Mouse (Mus musculus) hindbrain, embryonic 12.5 days (tissue): Measurements from ENCODE around the gene Fam207a. TPM values are rescaled to one million over a fixed set of nuclear protein-coding genes. Genes with fewer than 3 reads are reported as not detected.

Experiments
- ATAC-seq: fragments of 200-750 bp; cut with Nextera tagmentation; 2 replicates; pipeline ENCODE4 v1.8.0; 2017; ENCODE audit warnings: moderate TSS enrichment; ENCODE audit not compliant: low FRiP score
- H3K27ac ChIP-seq: fragments of 300-500 bp; sonication (generic); 2 replicates; pipeline ENCODE4 v1.5.1; 2016; ENCODE audit warnings: mild to moderate bottlenecking
- H3K27me3 ChIP-seq: fragments of 300-500 bp; sonication (generic); 2 replicates; pipeline ENCODE4 v1.6.1; 2016; ENCODE audit warnings: mild to moderate bottlenecking
- H3K36me3 ChIP-seq: fragments of 300-500 bp; sonication (generic); 2 replicates; pipeline ENCODE4 v1.6.1; 2016; ENCODE audit warnings: mild to moderate bottlenecking
- H3K4me1 ChIP-seq: fragments of 300-500 bp; sonication (generic); 2 replicates; pipeline ENCODE4 v1.6.1; 2016
- H3K4me2 ChIP-seq: fragments of 300-500 bp; sonication (generic); replicated peaks from 2 replicates; pipeline ENCODE4 v1.6.1; 2016; ENCODE audit warnings: mild to moderate bottlenecking
- H3K4me3 ChIP-seq: fragments of 300-500 bp; sonication (generic); 2 replicates; pipeline ENCODE4 v1.5.1; 2016; ENCODE audit warnings: mild to moderate bottlenecking
- H3K9ac ChIP-seq: fragments of 300-500 bp; sonication (generic); 2 replicates; pipeline ENCODE4 v1.6.1; 2016; ENCODE audit warnings: mild to moderate bottlenecking, moderate library complexity
- H3K9me3 ChIP-seq: fragments of 300-500 bp; sonication (generic); replicated peaks from 2 replicates; pipeline ENCODE4 v1.6.1; 2016; ENCODE audit warnings: mild to moderate bottlenecking
- WGBS: fragments of 180-500 bp; shearing (Covaris S2); methylation state at CpG from one replicate; pipeline ENCODE4 v1.1.7; 2016; 5-methylcytosine and 5-hydroxymethylcytosine counted together
- polyA plus RNA-seq: library from polyadenylated mRNA; unstranded; fragments of >200 nt; fragmentation: Nextera tagmentation; extraction: Ambion mirVana; gene quantifications from 2 replicates; pipeline ENCODE4 v1.2.1, GENCODE M21; 2016

Gene Fam207a
- polyA plus RNA-seq, 1 experiment from 2014 or later: 47.3 TPM

DNA sequence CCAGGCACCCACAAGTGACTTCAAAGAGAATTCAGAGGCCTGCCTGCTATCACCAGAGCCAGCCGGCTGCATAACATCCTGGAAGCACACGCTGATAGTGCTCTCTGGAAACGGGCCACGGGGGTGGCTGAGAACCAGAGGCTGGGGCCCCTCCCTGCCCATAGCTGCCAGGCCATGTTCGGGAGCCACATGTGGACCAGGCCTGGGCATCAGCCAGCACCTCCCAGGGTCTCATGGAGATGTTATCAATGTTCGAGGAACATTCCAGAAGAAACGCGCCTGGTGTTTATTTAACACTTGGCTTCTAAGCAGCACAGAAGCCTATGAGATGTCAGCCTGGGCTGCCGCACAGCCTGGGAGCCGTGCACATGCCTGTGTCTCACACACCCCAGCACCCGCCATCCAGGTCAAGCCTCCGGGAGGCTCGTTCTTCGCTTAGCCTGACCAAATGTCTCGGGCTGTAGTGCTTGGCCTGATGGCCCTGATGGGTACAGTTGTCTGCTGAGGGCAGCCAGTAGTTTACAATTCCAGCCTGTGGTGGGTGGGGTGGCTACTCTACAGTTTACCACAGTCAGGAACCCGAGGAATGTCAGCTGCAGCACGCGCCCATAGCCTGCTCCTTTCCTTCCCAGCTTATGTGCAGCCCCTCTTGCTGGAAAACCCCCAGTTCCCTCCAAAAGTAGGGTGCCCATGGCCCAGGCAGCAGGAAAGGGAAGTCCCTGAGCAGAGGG, 31.2 kb downstream of the Fam207a start:
- Histone ChIP-seq H3K27me3 (no peaks in the 10 kb centered on the region), H3K27ac (no peak overlapping the region), H3K9me3 (no peaks in the 10 kb centered on the region), H3K4me2 (no peak overlapping the region), H3K36me3 (peaks cover 35% of the 10 kb centered on the region), H3K9ac (no peak overlapping the region), H3K4me3 (no peak overlapping the region), H3K4me1 (no peaks in the 10 kb centered on the region)
- 64% methylated on average over 18 of the region's 18 CpGs for WGBS
- peak; percentile 27; the same call in 1 of the 2 replicates for ATAC-seq

DNA sequence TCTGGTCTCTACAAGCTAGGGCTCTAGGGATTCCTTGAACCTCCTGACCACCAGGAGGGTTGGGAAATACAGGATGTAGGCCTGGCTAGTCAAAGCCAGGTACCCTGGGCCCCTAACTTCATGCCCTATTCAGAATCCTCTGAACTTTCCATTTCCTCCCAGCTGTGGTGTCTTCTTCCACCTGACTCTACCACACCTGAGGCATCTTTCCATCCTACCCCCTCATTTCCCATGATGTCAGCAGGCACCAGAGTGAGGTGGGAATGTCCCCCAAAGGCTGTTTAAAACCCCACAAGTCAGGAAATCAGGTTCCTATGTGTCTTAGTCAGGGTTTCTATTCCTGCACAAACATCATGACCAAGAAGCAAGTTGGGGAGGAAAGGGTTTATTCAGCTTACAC, 33.8 kb downstream of the Fam207a start:
- H3K9ac ChIP-seq: no peak overlapping the region
- no peaks in the 10 kb centered on the region for H3K9me3 ChIP-seq
- H3K27ac ChIP-seq: no peak overlapping the region
- no peak for ATAC-seq
- H3K27me3 ChIP-seq: no peaks in the 10 kb centered on the region
- H3K4me1 ChIP-seq: no peaks in the 10 kb centered on the region
- H3K36me3 ChIP-seq: peaks cover 9% of the 10 kb centered on the region
- H3K4me2 ChIP-seq: no peak overlapping the region
- H3K4me3 ChIP-seq: no peak overlapping the region

DNA sequence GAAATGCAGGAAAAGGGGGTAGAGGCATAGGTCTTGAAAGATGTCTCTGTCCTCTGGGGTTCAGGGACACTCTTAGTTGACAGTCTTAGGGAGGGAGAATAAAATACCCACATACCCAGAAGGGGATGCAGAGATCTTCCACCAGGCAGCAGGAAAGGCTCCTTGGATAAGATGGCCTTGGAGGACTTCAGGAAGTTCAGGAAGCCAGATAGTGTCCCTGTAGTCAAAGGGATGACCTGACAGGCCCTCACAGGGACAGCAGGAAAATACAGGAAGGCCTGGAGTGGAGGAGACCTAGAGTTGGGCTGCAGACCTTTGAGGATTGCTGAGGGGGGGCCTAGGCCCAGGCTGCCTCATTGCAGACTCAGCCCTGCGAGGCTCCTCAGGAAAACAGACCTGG, 35.6 kb downstream of the Fam207a start:
- Histone ChIP-seq H3K27ac (no peak overlapping the region), H3K27me3 (no peaks in the 10 kb centered on the region), H3K9me3 (no peaks in the 10 kb centered on the region), H3K4me1 (no peaks in the 10 kb centered on the region), H3K4me3 (no peak overlapping the region), H3K4me2 (no peak overlapping the region), H3K36me3 (no peaks in the 10 kb centered on the region), H3K9ac (no peak overlapping the region)
- 90% methylated on average over 1 of the region's 1 CpGs for WGBS
- no peak for ATAC-seq

DNA sequence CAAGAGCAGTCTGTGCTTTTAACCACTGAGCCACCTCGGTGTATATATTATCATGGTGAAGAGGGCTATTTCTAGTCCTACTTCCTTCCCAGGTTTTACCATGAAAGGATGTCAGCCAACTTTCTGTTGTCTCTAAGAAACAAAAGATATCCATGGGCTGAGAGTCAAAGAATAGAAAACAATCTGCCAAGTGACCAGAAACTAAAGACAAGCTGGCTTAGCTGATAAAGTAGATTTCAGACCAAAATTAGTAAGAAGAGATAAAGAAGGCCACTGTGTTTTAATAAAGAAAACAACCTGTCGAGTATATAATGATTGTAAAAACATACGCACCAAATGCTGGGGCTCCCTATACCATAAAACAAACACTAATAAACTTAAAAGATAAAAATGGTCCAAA, 38.7 kb downstream of the Fam207a start:
- H3K9ac ChIP-seq: no peak overlapping the region
- H3K4me3 ChIP-seq: no peak overlapping the region
- no peak overlapping the region for H3K4me2 ChIP-seq
- WGBS: 89% methylated on average over 3 of the region's 3 CpGs
- no peaks in the 10 kb centered on the region for H3K4me1 ChIP-seq
- no peaks in the 10 kb centered on the region for H3K9me3 ChIP-seq
- H3K36me3 ChIP-seq: no peaks in the 10 kb centered on the region
- no peak for ATAC-seq
- no peak overlapping the region for H3K27ac ChIP-seq
- no peaks in the 10 kb centered on the region for H3K27me3 ChIP-seq

DNA sequence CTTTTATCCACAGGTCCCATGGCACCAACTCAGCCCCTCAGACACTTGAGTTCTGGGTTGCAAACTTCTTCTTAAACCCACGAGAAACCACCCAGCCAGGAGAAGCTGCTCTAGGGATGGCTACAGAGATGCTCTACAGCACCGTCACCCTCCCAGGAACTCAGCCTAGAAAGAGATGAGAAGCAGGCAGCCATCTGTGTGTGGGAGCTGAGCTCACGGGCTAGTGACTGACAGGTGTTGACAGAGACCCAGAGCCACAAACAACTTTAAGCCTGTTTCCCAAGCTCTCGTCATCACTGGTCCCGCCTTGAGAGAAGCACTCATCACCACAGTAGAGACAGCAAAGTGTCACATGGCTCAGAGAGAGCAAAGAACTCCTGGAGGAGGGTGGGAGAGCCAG, 43.4 kb downstream of the Fam207a start:
- Histone ChIP-seq H3K9me3 (no peaks in the 10 kb centered on the region), H3K4me1 (no peaks in the 10 kb centered on the region), H3K27ac (no peak overlapping the region), H3K4me3 (no peak overlapping the region), H3K36me3 (no peaks in the 10 kb centered on the region), H3K27me3 (no peaks in the 10 kb centered on the region), H3K4me2 (no peak overlapping the region), H3K9ac (no peak overlapping the region)
- WGBS: 65% methylated on average over 5 of the region's 5 CpGs
- ATAC-seq: no peak

DNA sequence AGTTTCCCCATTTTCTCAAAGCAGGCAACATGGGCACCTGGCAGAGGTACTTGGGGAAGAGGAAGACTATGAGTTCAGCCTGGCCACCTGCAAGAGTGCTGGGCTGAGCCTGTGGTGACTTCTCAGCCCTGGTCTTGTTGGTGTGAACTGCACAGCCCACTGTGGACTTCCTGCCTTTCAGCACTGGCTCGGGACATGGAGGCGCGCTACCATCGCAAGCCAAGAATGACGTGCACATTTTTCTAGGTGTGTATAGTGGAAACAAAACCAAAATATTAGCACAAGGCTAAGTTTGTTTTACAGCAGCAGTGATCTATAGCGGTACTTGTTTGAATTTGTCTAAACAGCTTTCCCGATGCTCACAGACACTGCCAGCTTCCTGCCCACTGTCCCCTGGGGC, 44.1 kb downstream of the Fam207a start:
- H3K4me3 ChIP-seq: no peak overlapping the region
- no peak overlapping the region for H3K27ac ChIP-seq
- H3K4me2 ChIP-seq: no peak overlapping the region
- H3K9me3 ChIP-seq: no peaks in the 10 kb centered on the region
- no peak overlapping the region for H3K9ac ChIP-seq
- no peak for ATAC-seq
- WGBS: 78% methylated on average over 7 of the region's 7 CpGs
- H3K36me3 ChIP-seq: no peaks in the 10 kb centered on the region
- no peaks in the 10 kb centered on the region for H3K27me3 ChIP-seq
- H3K4me1 ChIP-seq: no peaks in the 10 kb centered on the region

DNA sequence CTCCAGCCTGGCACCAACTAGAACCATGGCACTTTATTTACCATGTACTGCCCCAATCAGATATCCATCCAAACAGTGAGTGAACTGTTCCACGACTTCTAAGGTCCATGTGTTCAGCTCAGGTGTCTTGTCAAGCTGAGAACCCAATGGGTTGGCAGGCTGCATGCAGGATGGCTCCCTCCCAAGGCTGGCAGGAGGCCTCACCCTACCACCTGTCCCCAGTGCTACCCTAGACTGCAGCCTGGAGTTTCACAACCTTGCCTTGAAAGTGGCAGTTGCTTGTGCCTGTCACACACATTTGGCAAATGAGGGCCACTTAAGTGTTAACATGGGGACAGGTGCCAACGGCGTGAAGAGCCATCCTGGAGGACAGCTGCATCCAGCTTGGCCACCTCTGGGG, 44.8 kb downstream of the Fam207a start:
- no peaks in the 10 kb centered on the region for H3K27me3 ChIP-seq
- H3K27ac ChIP-seq: no peak overlapping the region
- ATAC-seq: no peak
- no peak overlapping the region for H3K4me2 ChIP-seq
- no peaks in the 10 kb centered on the region for H3K36me3 ChIP-seq
- no peaks in the 10 kb centered on the region for H3K4me1 ChIP-seq
- H3K9ac ChIP-seq: no peak overlapping the region
- no peak overlapping the region for H3K4me3 ChIP-seq
- no peaks in the 10 kb centered on the region for H3K9me3 ChIP-seq
- WGBS: 87% methylated on average over 3 of the region's 3 CpGs

DNA sequence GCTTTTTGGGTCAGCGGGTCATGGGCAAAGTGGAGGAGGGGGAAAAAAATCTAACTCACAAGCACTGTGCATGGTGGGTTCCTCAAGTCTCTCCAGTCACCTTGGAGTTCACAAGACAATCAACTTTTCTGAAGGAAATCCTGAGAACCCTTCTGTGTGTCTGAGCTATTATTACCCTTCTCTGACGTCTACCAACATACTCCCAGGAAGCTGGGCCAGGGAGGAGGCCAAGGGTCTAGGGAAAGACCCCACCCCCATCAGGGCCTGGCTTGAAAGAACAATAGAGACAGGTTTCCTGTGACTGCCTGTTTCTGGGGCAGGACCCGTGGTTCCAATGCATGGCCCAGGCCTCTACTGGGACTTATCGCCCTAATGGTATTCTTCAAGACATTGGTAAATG, 46.9 kb downstream of the Fam207a start:
- Histone ChIP-seq H3K27me3 (no peaks in the 10 kb centered on the region), H3K4me1 (no peaks in the 10 kb centered on the region), H3K9ac (no peak overlapping the region), H3K4me2 (no peak overlapping the region), H3K9me3 (no peaks in the 10 kb centered on the region), H3K4me3 (no peak overlapping the region), H3K36me3 (no peaks in the 10 kb centered on the region), H3K27ac (no peak overlapping the region)
- ATAC-seq: no peak
- WGBS: 66% methylated on average over 4 of the region's 4 CpGs

DNA sequence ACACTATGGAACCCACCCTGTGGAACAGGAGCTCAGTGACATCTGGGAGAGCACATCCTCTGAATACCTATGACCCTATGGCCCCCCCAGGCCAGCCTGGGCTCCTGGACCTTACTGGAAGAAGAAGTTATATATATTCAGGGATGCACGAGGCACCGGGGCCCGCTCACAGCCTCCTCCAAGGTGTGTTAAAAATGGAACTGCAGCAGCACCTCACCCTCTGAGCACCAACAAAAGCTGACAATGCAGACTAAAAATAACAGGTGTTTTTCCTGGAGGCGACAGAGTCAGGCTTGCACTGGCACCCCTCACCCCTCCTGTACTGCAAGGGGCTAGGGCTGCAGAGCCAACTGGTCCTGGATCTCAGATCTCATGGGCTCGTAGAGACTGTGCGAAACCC, 48.2 kb downstream of the Fam207a start:
- Histone ChIP-seq H3K4me1 (no peaks in the 10 kb centered on the region), H3K4me2 (no peak overlapping the region), H3K27me3 (no peaks in the 10 kb centered on the region), H3K4me3 (no peak overlapping the region), H3K36me3 (no peaks in the 10 kb centered on the region), H3K27ac (no peak overlapping the region), H3K9ac (no peak overlapping the region), H3K9me3 (no peaks in the 10 kb centered on the region)
- WGBS: 85% methylated on average over 6 of the region's 6 CpGs
- ATAC-seq: no peak

DNA sequence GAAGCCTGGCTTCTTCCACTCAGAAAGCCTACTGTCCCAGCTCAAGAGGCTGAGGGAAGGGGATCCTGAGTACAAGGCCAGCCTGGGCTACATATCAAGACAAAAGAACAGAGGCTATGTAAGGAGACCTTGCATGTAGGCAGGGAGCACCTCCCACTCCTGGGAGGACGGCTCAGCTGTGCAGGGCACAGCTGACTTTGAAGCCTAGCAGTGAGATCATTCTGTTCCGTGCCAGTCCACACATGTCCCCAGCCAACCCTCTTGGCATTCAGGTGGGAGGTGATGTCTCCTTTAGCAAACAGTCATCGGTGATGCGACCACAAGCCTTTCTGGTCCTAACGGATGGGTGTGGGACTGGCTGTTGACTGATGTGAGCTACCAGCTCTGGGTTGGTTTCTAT, 49.7 kb downstream of the Fam207a start:
- WGBS: 87% methylated on average over 5 of the region's 5 CpGs
- Histone ChIP-seq H3K4me2 (no peak overlapping the region), H3K9ac (no peak overlapping the region), H3K27ac (no peak overlapping the region), H3K9me3 (no peaks in the 10 kb centered on the region), H3K4me1 (no peaks in the 10 kb centered on the region), H3K4me3 (no peak overlapping the region), H3K36me3 (no peaks in the 10 kb centered on the region), H3K27me3 (no peaks in the 10 kb centered on the region)
- no peak for ATAC-seq

DNA sequence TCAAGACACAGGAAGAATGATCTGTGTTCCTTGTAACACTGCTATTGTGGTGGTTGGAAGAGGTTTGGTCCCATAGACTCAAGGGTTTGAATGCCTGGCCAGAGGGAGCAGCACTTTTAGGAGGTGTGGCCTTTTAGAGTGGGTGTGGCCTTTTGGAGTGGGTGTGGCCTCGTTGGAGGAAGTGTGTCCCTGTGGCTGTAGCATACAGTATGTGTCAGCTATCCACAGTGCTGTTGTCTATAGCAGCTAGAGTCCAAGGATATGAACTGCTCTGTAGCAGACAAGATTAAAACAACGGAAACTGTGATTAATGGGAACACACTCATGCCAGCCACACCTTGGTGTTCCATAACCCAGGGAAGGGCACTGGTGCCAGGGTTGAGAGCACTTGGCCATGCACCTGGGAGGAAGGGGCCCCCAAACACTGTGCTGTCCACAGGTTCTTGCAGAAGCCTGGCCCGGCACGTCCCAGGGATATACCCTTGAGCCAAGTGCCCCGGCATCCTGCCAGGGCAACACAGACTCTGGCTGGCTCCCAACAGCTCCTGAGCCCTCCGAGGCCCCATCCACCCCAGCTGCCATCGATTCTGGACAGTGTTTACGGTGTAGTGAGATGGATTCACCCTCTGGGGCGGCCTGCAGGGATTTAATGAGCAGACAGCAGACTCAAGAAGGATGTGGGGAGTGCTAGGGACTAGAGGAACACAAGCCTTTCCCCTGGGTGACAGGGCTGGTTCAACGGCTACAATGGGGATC, 51.2 kb downstream of the Fam207a start:
- WGBS: 76% methylated on average over 10 of the region's 10 CpGs

DNA sequence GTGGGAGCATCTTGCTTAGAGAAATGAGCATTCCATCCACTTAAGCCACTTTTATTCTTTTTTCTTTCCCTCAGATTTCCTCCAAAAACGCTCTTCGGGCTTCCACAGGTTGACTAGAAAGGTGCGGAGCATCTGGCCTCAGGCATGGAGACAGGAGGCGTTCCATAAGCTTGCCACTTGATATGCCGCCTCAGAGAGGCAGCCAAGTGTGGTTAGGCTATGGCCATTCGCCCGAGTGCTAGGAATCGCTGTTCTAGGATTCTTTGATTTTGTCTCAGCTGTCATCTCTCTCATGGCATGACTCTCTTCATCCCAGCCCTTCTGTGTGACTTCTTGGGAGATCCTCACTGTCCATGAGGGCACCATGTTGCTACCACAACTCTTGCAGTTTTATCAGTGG, 54.4 kb downstream of the Fam207a start:
- Histone ChIP-seq H3K9ac (no peak overlapping the region), H3K27me3 (no peaks in the 10 kb centered on the region), H3K4me1 (no peaks in the 10 kb centered on the region), H3K27ac (no peak overlapping the region), H3K36me3 (no peaks in the 10 kb centered on the region), H3K4me3 (no peak overlapping the region), H3K4me2 (no peak overlapping the region), H3K9me3 (no peaks in the 10 kb centered on the region)
- WGBS: 92% methylated on average over 8 of the region's 8 CpGs
- no peak for ATAC-seq

More for the DNA sequence above, 51.2 kb downstream of the Fam207a start:
- Histone ChIP-seq H3K36me3 (no peaks in the 10 kb centered on the region), H3K4me2 (no peak overlapping the region), H3K27me3 (no peaks in the 10 kb centered on the region), H3K4me1 (no peaks in the 10 kb centered on the region), H3K9ac (no peak overlapping the region), H3K27ac (no peak overlapping the region), H3K4me3 (no peak overlapping the region), H3K9me3 (no peaks in the 10 kb centered on the region)
- ATAC-seq: no peak

DNA sequence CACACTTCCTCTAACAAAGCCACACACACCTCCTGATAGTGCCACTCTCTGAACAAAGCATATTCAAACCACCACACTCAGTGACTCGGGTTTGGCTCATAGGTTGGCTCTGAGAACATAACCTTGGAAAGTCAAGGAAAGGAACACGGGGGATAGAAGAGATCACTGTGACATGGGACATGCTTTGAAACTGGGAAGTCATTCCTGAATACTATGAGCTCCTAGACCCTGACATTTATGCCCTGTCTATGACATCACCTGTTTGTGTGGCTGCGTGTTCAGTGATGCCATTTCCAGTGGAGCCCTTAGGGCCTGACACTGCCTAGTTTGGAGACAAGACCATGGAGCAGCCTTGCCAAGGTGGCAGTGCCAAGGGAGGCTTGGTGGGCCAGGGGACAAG, 57.9 kb downstream of the Fam207a start:
- H3K4me3 ChIP-seq: no peak overlapping the region
- H3K4me1 ChIP-seq: no peaks in the 10 kb centered on the region
- H3K36me3 ChIP-seq: no peaks in the 10 kb centered on the region
- H3K9me3 ChIP-seq: no peaks in the 10 kb centered on the region
- ATAC-seq: no peak
- no peak overlapping the region for H3K27ac ChIP-seq
- H3K4me2 ChIP-seq: no peak overlapping the region
- no peaks in the 10 kb centered on the region for H3K27me3 ChIP-seq
- no peak overlapping the region for H3K9ac ChIP-seq
- 85% methylated on average over 3 of the region's 3 CpGs for WGBS
